Mouse (Mus musculus) C3H10T1/2 (cell line): Measurements from ENCODE around the gene Mab21l1. TPM values are rescaled to one million over a fixed set of nuclear protein-coding genes. Genes with fewer than 3 reads are reported as not detected.

Experiments
- polyA plus RNA-seq, 2 experiments: library from polyadenylated mRNA; unstranded; fragments of >200 nt; fragmentation: generic; extraction: Trizol; gene quantifications; one replicate each; pipeline ENCODE4 v1.2.1; 2012; ENCODE audit warnings: missing spikeins in 2 of 2

The Mab21l1 gene
- polyA plus RNA-seq, result 1 to 10 TPM in 1 of 2 experiments, under 1 TPM in 1; 0.25 to 4.0 TPM

GRCm38 (mm10) chr3:55782056-55782687 lies at the start of gene Mab21l1:
Mab21l1 (plus strand) TSS chr3:55782510.

